Mouse (Mus musculus): ENCODE measurements around the gene Smad3.

Gene Smad3

DNA sequence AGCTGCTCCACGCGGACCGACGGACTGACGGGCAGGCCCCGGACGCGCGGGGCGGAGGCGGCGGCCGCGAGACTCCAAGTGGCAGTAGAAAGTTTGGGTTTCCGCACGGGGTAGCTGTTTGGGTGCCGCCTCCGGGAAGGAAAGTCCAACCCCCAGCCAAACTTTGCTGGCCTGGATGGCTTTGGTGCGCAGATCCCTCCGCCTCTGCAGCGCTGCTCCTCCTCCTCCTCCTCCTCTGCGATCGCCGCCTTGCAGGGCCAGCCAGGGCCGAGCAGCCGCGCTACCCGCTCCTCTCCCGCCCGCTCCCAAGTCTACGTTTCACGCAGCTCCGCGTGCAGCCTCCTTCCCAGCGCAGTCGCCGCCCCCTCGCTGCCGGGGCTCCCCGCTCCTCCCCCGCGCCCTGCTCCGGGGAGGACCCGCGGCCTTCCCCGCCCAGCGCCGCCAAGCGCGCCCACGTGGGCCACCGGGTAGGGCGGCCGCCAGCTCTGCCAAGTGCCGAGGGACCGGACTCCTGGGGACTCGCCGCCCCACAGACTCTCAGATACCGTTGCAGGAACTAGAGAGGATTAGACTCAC lies at the start of gene Smad3:
Smad3 (minus strand) TSS at position 130 of the 576 bp plus-strand sequence.
- peak; percentile 98 for DNase-seq (ENCODE audit: low spot score)

GRCm38 (mm10) chr9:63804847-63805246 lies 47.1 kb upstream of the Smad3 start:
- no peak for DNase-seq (ENCODE audit: low spot score)

DNA sequence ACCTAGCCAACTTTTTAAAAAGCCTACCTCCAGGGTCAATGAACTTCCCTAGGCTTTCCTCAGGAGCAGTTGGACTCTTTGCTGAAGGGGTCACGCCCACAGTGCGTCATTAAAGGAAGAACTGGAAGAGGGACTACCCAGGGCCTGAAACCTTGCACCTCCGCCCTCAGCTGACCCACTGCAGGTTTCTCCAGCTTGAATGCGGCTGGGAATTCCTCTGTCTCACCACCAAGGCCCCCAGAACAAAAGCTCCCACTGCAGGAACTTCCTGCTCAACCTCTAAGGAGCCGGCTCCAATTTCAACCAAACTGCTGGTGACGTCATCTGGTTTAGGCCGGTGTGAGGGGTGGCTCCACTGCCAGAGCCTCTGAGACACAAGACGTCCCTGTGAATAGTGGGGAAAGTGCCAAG lies 45.4 kb upstream of the Smad3 start:
- DNase-seq (ENCODE audit: low spot score): no peak

DNA sequence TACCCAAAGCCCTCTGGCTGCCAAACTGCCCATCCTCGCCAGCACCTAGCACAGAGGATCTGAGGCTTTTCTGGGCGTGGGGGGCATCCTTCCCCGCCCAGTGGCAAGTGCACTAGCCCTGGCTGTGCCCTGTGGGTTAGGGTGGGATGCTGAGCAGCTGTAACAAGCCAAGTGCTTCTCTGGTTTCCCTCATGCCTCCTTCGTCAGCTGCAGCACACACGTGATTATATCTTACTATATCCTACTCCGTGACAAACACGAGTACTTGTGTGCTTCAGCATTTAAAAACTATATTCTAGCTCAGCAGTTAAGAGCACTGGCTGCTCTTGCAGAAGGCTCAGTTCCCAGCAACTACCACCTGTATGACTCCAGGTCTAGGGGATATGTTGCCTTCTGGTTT lies 44.7 kb upstream of the Smad3 start:
- no peak for DNase-seq (ENCODE audit: low spot score)

- DNase-seq (ENCODE audit: low spot score): no peak
Measured at GRCm38 (mm10) chr9:63802080-63802479, 44.3 kb upstream of the Smad3 start.

- DNase-seq (ENCODE audit: low spot score): no peak
Measured at GRCm38 (mm10) chr9:63796429-63796828, 38.6 kb upstream of the Smad3 start.

DNA sequence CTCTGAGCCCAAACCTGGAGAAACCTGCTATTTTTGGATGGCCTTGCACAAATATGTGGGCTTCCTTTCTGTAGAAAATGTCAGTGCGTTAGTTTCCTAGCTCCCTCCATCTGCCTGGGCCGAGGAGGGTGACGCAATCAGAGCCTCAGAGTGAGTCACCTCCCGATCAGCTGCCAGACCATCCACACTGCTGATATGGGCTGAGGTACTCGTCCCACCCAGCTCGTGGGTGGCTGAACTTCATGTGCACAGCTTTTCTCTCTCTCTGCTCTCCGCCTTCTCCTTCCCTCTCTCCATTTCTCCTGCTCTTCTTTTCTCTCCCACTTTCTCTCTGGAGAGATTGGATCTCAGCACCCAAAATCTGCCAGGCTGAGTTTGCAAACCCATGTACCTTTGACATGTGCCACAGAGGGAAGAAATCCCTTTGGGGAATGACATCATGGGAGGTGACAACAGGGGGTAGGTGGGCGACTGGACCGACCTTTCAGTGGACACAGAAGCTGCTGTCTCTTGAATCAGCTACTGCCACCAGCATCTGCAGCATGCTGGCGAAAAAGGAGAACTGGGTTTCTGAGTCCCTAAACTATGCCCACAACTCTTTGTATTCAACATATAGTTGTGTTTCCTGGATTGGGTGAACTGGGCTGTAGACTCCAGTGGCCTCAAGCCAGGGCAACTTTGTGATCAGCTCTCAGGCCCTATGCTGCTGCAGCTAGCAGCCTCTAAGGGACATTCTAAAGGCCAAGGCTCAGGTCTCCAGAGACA lies 36.1 kb upstream of the Smad3 start:
- peak; percentile 68 for DNase-seq (ENCODE audit: low spot score)

GRCm38 (mm10) chr9:63791716-63792115 lies 33.9 kb upstream of the Smad3 start:
- DNase-seq (ENCODE audit: low spot score): no peak

DNA sequence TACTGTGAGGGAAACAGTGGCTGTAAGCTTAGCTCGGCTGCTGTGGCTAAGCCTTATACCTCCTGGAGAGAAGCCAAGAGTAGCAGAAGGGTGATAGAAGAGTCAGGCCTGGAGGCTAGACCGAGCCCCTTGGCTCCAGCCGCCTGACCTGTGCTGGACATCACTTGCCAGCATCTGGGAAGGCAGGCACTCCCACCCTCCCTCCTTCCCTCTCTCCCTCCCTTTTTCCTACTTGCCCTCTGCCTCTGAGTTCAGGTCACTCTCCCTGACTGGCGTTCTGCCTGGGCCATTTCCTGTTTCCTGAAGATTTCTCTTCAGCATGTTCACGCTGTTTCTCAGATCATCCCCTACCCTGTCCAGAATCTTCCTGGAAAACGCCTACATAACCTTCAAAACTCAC lies 33.5 kb upstream of the Smad3 start:
- peak; percentile 28 for DNase-seq (ENCODE audit: low spot score)

- no peak for DNase-seq (ENCODE audit: low spot score)
Measured at GRCm38 (mm10) chr9:63790222-63790621, 32.4 kb upstream of the Smad3 start.

- DNase-seq (ENCODE audit: low spot score): no peak
Measured at GRCm38 (mm10) chr9:63789386-63789785, 31.6 kb upstream of the Smad3 start.

DNA sequence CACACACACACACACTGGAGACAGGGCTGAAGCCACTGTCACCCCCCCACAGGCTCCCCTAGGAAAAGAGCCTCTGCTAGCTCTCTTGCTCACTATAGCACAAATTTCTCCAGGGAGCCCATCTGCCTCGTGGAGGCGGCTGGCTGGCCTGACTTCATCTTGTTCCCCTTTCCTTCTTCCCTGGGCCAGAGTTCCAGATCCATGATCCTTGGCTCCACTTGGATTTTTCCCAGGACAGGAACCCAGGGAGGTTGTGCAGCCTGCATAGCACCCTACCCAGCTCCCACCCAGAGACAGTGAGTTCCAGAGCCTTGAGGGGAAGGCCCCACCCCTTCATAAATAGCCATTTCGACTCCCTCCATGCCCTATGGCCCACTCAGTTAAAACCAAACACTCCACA lies 29.8 kb upstream of the Smad3 start:
- no peak for DNase-seq (ENCODE audit: low spot score)

GRCm38 (mm10) chr9:63787086-63787485 lies 29.3 kb upstream of the Smad3 start:
- DNase-seq (ENCODE audit: low spot score): no peak

- no peak for DNase-seq (ENCODE audit: low spot score)
Measured at GRCm38 (mm10) chr9:63786026-63786670, 28.4 kb upstream of the Smad3 start.

DNA sequence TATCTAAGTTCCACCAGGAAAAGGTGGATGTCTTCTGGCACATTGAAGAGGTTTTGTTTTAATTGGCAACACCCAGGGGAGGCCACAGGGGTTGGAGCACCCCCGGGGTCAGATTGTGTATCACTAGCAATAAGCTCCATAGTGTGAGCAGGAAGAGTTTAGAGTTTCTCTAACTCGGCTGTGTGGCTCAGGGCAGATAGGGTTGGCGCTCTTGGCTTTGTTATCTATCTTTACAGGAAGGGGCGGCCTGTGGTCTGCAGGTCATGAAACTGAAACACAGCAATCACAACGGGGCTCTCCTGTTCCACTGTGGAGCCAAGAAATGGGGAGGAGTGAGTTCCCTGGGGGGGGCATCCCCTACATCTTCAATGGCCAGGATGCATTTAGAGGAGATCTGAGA lies 27.7 kb upstream of the Smad3 start:
- DNase-seq (ENCODE audit: low spot score): no peak

DNA sequence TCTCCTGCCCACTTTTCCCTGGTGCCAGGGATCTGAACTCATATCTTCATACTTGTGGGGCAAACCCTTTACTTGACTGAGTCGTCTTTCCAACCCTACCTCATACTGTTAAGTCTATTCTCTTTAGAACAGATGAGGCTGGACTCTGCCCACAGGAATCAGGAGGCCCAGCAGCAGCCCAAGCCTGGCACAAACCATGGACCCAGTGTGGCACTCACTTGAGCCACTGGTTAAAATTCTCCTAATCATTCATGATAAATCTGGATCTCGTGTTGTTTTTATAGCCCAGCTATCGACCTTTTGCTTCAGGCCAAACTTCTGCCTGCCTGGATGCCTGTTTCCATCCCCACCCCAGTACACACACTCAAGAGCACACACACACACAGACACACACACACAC lies 26.8 kb upstream of the Smad3 start:
- no peak for DNase-seq (ENCODE audit: low spot score)

DNA sequence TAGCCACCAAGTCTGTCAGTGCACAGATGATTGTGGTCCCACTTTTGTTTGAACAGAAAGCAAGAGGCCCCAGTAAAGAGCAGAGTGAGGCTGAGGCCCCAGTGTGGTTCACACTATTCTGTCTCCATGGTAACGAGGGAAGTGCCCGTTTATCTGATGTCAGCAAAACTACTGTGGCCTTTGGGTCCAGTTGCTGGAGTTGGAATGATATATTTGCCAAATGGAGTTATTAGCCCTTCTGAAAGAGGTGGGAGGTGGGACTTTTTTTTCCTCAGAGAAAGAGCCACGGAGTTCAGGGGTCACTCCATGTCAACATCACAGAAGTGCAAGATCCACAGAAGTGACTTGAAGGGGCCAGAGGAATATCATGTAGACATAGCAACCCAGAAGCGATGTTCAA lies 24.9 kb upstream of the Smad3 start:
- no peak for DNase-seq (ENCODE audit: low spot score)

- DNase-seq (ENCODE audit: low spot score): no peak
Measured at GRCm38 (mm10) chr9:63781714-63782464, 24.1 kb upstream of the Smad3 start.

GRCm38 (mm10) chr9:63779950-63780887 lies 22.4 kb upstream of the Smad3 start:
- no peak for DNase-seq (ENCODE audit: low spot score)

GRCm38 (mm10) chr9:63776735-63777134 lies 18.9 kb upstream of the Smad3 start:
- DNase-seq (ENCODE audit: low spot score): no peak

- DNase-seq (ENCODE audit: low spot score): no peak
Measured at GRCm38 (mm10) chr9:63774854-63775483, 17.2 kb upstream of the Smad3 start.
